Mouse (Mus musculus) WW6 (cell line): ENCODE measurements at regions not wholly inside any gene's neighbourhood (a gene's known extent, or its start where the extent isn't known, plus 50 kb on each side); places are given as distances from the start of the nearest gene placed in this dataset.

Source experiments
- DNase-seq: peaks from one replicate; pipeline ENCODE4 v3.0.0-alpha.2; 2013; ENCODE audit warnings: low read depth, low spot score

- no peak for DNase-seq
These were observed 56.0 kb downstream of the Pttg1 start for GRCm38 (mm10) chr11:43370025-43370424.

DNA sequence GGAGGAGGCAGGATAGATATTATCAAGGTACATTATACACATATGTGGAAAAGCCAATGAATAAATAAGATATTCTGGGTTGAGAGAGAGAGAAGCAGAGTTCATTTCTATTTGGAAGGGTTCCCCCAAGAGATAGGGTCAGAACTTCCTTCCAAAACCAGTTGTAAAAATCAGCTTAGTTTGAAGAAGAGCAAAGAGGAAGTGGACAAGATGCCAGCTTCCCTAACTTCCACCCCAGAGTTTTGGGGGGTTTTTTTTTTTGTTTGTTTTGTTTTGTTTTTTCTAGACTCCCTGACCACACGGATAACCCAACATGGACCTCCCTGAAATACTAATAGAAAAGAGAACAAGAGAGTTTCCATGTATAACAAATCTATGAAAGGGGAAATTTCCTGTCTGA, 57.7 kb downstream of the Pttg1 start:
- no peak for DNase-seq

GRCm38 (mm10) chr11:43361858-43362257, 64.2 kb downstream of the Pttg1 start:
- no peak for DNase-seq

DNA sequence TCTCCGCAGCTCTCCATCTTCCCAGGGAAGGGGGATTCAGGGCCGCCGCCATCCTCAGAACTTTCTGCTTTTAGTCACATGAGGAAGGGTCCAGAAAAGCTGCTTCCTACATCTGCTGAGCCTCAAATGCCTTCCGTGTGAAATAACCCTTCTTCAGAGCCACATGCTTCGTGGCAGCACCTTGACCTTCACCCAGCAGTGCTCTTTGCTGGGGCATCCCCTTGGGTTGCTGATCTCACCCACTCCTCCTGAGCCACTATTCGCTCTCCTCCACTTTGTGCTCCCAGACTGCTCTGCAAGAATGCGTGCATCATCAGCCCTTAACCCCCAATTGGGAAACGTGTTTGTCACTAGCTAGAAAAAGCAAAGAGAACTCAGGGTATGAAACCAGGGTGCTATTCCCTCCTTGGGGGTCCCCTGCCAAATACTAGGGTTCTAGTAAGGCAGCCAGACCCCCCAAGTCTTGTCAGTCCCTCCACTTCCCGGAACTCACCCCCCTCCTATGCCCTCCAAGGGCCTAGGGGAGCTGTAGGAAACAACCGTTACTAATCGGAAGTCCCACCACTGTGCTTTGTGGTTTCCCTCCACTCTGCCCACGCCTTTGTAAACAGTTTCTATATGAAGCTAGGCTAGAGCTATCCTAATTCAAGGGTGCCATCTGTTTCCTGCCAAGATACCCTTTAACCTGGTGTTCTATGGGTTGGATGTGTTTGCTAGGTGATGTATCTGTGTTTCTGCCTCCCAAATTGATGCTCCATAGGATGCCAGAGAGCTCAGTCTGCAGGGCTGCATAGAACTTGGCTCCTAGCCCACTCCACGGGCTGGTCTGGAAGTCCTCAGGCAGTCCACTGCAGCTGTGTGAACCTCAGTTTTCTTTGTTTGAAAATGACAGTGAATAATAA, 67.4 kb downstream of the Pttg1 start:
- no peak for DNase-seq

DNA sequence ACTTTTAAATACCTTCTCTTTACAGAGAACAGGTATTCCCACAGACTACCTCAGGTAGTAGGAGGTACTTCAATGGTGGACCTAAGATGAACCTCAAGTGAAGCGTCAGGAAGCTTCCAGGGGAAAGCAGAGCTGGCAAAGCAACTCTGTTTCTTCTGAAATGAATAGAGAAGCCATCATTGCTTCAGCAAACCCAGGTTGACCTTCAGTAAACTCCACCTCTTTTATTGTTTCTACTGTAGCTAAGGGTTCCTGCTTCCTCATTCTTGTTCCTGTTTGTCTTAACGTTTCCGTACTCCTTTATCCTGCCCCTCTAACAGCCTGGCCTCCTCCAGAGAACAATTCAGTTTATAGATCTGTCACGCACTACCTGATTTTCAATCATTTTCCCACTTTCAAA, 72.4 kb downstream of the Pttg1 start:
- no peak for DNase-seq

DNA sequence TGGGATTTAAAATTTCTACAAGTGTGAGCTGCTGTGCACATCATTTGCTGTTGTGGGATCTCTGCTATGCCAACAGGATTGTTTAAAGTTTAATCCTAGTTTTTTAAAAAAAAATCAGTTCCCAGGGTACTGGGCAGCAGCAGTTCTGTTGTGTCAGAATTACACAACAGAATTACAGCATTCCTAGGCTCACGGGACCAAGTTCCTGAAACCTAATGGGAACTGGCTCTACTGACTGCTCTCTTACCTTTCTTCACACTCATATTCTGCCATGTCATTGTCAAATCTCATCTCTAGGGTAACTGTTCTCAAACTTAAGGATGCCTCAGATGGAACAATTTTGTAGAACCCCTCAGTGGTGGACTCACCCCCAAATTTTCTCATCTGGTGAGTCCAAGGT, 73.0 kb downstream of the Pttg1 start:
- no peak for DNase-seq

GRCm38 (mm10) chr11:43351818-43352217, 74.2 kb downstream of the Pttg1 start:
- no peak for DNase-seq

GRCm38 (mm10) chr11:43351348-43351747, 74.7 kb downstream of the Pttg1 start:
- no peak for DNase-seq

DNA sequence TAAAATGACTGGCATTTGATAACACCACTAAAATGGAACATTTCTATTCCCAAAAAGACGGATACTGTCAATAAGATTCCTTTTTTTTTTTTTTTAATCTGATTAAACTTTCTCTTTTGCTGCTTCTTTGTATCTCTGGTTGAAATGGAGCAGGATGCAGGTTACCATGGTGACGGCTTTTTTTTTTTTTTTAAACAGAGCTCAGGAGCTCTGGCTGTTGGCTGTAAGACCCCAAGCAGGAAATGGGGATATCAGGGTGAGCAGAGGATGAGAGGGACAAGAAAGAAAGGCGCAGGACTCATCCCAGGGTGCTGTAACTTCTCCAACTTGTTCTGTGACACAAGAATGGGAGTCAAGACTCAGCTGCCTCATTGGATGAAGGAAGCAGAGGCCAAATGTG, 75.8 kb downstream of the Pttg1 start:
- DNase-seq: no peak

DNA sequence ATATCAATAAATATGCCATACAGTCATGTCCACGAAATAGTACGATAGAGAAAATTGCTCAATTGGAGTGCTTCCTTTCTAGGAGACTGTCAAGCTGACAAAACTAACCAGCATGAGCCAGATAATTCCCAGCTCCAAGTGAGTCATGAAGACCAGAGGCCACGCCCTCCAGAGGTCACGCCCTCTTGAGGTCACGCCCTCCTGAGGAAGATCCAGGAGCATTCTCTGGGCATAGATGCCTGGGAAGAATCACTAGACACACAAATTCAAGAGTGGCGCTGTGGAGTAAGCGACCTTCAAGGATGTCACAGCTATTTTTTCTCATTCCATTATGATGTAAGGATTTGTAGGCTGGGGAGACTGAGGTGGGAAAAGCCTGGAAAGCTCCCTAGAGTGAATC, 76.5 kb downstream of the Pttg1 start:
- peak; percentile 34 for DNase-seq

DNA sequence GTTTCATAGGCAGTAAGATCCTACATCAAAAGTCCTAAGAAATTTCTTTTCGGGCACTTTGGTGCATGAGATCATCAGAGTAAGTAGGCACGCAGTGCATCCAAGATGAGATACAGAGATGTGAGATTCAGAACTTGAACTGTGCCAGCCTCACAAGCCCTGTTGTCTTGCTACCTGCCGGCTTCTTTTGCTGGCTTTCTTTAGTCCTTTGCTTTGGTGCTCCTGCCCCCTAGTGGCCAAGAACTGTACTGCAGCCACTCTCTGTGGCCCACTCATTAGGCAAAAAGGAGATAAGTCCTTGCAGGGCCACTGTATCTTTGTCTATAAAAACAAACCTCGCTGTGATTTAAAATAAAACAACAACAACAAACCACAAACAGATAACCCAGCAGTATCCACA, 77.5 kb downstream of the Pttg1 start:
- peak; percentile 48 for DNase-seq

DNA sequence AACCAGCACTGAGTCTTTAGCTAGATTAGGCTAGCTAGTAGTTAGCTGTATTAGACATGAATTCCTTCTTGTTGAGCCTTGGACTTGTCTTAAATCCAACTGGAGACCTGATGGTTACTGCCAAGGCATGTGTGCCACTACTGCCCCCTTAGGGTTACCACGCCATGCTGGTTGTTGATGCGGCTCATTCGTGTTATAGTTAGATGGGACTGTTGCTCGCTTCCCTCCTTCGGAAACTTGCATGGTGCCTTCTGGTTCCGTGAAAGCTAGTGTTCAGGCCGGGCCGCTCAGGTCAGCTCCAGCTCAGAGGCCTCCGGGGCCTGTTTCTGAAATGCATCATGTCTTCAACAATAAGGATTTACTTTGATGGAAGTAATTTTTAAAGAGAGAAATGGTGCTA, 79.6 kb downstream of the Pttg1 start:
- DNase-seq: no peak

DNA sequence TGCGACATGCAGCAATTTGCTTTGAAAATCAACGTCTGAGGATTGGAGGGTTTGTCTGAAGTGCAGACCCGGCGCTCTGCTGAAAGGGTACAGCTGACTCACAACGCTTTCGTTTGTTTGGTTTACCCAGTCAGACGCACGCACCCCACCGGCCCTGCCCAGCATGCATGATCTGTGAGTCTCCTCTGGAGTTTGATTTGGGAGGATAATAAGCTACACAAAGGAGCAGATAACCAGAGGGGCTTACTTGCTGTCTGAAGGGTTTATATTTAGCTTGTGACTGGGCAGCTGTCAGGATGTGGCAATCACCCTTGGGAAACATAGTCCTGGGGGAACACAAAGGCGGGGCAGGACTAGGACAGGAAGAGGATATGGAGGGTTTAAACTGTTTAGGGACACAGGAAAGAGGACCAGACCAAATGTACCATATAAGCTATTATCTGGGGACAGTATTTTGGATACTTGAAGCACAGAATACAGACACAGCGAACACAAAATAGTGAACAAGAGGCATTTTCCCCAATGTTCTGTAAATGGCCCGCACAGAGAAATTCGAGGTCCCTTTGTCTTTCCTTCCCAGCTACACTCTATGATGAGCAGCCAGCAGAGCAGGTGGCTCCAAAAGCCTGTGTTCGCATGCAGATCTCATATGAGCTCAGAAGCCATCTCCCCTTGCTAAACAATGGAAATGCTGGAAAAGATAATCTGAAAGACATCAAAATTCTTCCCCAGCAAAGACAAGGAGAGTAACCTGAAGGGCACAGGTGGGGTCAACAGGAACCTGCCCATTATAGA, 81.1 kb downstream of the Pttg1 start:
- DNase-seq: no peak

GRCm38 (mm10) chr11:43343574-43343973, 82.5 kb downstream of the Pttg1 start:
- DNase-seq: no peak

DNA sequence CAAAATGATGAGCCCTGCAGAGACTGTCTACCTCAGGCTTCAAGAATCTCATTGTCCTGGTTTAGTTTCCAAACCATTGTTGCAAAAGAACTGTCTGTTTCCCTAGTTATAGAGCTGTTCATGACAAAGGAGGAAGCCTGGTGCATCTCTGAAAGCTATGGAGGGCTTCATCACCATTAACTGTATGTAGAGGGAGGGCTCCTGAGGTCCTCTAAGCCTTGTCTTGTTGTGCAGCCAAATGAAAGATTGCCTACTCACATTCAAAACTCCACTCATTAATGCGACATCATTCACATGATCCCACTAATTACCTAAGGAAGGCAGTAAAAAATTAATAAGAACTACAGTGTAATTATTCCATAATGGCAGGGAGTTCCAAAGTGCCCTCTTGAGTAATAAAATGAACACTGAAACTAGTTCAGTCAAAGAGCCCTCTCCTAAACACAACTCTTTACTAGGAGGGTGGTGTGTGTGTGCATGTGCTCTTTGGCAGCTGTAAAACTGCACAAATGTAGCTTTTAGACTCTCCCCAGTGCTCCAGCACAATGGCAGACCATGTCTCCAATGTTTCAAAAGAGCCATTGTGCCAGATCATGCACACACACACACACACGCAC, 87.6 kb downstream of the Pttg1 start:
- DNase-seq: no peak

GRCm38 (mm10) chr11:43335668-43336265, 90.3 kb downstream of the Pttg1 start:
- DNase-seq: no peak

GRCm38 (mm10) chr11:43333547-43333946, 92.5 kb downstream of the Pttg1 start:
- DNase-seq: no peak

GRCm38 (mm10) chr11:43313996-43314395, 112.1 kb downstream of the Pttg1 start:
- no peak for DNase-seq
